Mouse (Mus musculus) olfactory bulb, adult 2 months (tissue): Measurements from ENCODE around the gene Ccr4.

Source experiments
- CTCF ChIP-seq: fragments of 200-500 bp; IDR thresholded peaks from 2 replicates; pipeline ENCODE4 v1.5.1; 2012; ENCODE audit warnings: low read depth, mild to moderate bottlenecking, low read length, moderate library complexity; ENCODE audit not compliant: insufficient read depth
- POLR2A ChIP-seq: fragments of 200-500 bp; IDR thresholded peaks from 2 replicates; pipeline ENCODE4 v1.6.1; 2012; ENCODE audit warnings: mild to moderate bottlenecking, low read depth, low read length, moderate library complexity; ENCODE audit not compliant: insufficient read depth

- no peak for TF ChIP-seq POLR2A
- TF ChIP-seq CTCF = no peak
Observed at GRCm38 (mm10) chr9:114477019-114477418, 27.7 kb downstream of the Ccr4 start.
